Mouse (Mus musculus): Measurements from ENCODE around the gene Tmem14c. TPM values are rescaled to one million over a fixed set of nuclear protein-coding genes. Genes with fewer than 3 reads are reported as not detected.

Gene Tmem14c
- polyA plus RNA-seq, 1 experiment from 2014 or later, result 225 TPM

GRCm38 (mm10) chr13:41067618-41068017 lies 51.5 kb downstream of the Tmem14c start:
- Histone ChIP-seq H3K4me3 (ENCODE audit: low read length) (no peak overlapping the region), H3K9me3 (ENCODE audit: control insufficient read depth, low read length) (no peaks in the 10 kb centered on the region), H3K4me1 (ENCODE audit: control insufficient read depth, insufficient read depth, low read length) (no peaks in the 10 kb centered on the region), H3K27ac (ENCODE audit: low read depth, low read length) (no peak overlapping the region), H3K27me3 (ENCODE audit: control insufficient read depth, insufficient read depth, low read length) (no peaks in the 10 kb centered on the region), H3K36me3 (ENCODE audit: control insufficient read depth, insufficient read depth, low read length) (no peaks in the 10 kb centered on the region), H3K4me2 (replicated peaks; ENCODE audit: low read depth, low read length) (no peak overlapping the region), H3K9ac (ENCODE audit: low read depth, low read length) (no peak overlapping the region)
- no peak for ATAC-seq (ENCODE audit: low FRiP score, low TSS enrichment)
- 98% methylated on average over 4 of the region's 4 CpGs for WGBS

- no peaks in the 10 kb centered on the region for H3K4me1 ChIP-seq (ENCODE audit: control insufficient read depth, insufficient read depth, low read length)
- no peak overlapping the region for H3K27ac ChIP-seq (ENCODE audit: low read depth, low read length)
- WGBS, result 94% methylated on average over 11 of the region's 11 CpGs
- no peak overlapping the region for H3K9ac ChIP-seq (ENCODE audit: low read depth, low read length)
- no peak overlapping the region for H3K4me3 ChIP-seq (ENCODE audit: low read length)
- no peak overlapping the region for H3K4me2 ChIP-seq (replicated peaks; ENCODE audit: low read depth, low read length)
- no peaks in the 10 kb centered on the region for H3K9me3 ChIP-seq (ENCODE audit: control insufficient read depth, low read length)
- no peaks in the 10 kb centered on the region for H3K36me3 ChIP-seq (ENCODE audit: control insufficient read depth, insufficient read depth, low read length)
- ATAC-seq (ENCODE audit: low FRiP score, low TSS enrichment), result no peak
- H3K27me3 ChIP-seq (ENCODE audit: control insufficient read depth, insufficient read depth, low read length), result no peaks in the 10 kb centered on the region
Observed at GRCm38 (mm10) chr13:41071617-41072016, 55.5 kb downstream of the Tmem14c start.

Other genes with a start within 250 kb of the Tmem14c start
- 3.4 and 6.9 TPM in 2 replicates for gene Gcnt2, start 156.5 kb upstream of the Tmem14c start, polyA plus RNA-seq (2014; fragmentation: Nextera tagmentation; extraction: Ambion mirVana)
- gene Pak1ip1, start 15.3 kb upstream of the Tmem14c start, polyA plus RNA-seq (2014; fragmentation: Nextera tagmentation; extraction: Ambion mirVana), result 78.0 and 79.5 TPM in 2 replicates
- gene Mak, start 63.4 kb downstream of the Tmem14c start, polyA plus RNA-seq (2014; fragmentation: Nextera tagmentation; extraction: Ambion mirVana), result 0.50 and 1.2 TPM in 2 replicates
- not detected in 2 replicates for gene Gcm2, start 94.7 kb downstream of the Tmem14c start, polyA plus RNA-seq (2014; fragmentation: Nextera tagmentation; extraction: Ambion mirVana)
- not detected in 2 replicates for gene Sycp2l, start 98.0 kb downstream of the Tmem14c start, polyA plus RNA-seq (2014; fragmentation: Nextera tagmentation; extraction: Ambion mirVana)
- gene Elovl2, start 204.1 kb downstream of the Tmem14c start, polyA plus RNA-seq (2014; fragmentation: Nextera tagmentation; extraction: Ambion mirVana), result 8.7 and 13.2 TPM in 2 replicates
- 7.2 and 11.0 TPM in 2 replicates for gene Smim13, start 233.6 kb downstream of the Tmem14c start, polyA plus RNA-seq (2014; fragmentation: Nextera tagmentation; extraction: Ambion mirVana)

All from kidney, embryonic 14.5 days (tissue).